Mouse (Mus musculus) megakaryocyte-erythroid progenitor cell, adult 5 weeks (primary cell): ENCODE data around the gene Fnbp4. TPM values are rescaled to one million over a fixed set of nuclear protein-coding genes. Genes with fewer than 3 reads are reported as not detected.

ENCODE experiments used
- polyA plus RNA-seq: library from polyadenylated mRNA; stranded (reverse); fragments of >175 nt; gene quantifications from 2 replicates; pipeline ENCODE4 v1.2.3, GENCODE M21; 2012

The Fnbp4 gene
- polyA plus RNA-seq, result 92.4 and 113 TPM in 2 replicates

GRCm38 (mm10) chr2:90745053-90745678 is at the start of gene Fnbp4:
Gene Fnbp4, plus strand, starts transcription at chr2:90745370.

GRCm38 (mm10) chr2:90782458-90782857 is 37.3 kb downstream of the Fnbp4 start, which contains the start of gene Agbl2:
Gene Agbl2, plus strand, starts transcription at chr2:90782727.

Other genes starting within 250 kb of the Fnbp4 start
- 1.2 and 2.0 TPM in 2 replicates for gene Ptprj, start 164.7 kb upstream of the Fnbp4 start, polyA plus RNA-seq
- 3.6 and 5.0 TPM in 2 replicates for gene Nup160, start 68.2 kb upstream of the Fnbp4 start, polyA plus RNA-seq
- not detected in 2 replicates for gene Agbl2, start 37.4 kb downstream of the Fnbp4 start, polyA plus RNA-seq
- 10.5 and 11.1 TPM in 2 replicates for gene Mtch2, start 101.8 kb downstream of the Fnbp4 start, polyA plus RNA-seq
- gene C1qtnf4, start 140.5 kb downstream of the Fnbp4 start, polyA plus RNA-seq, result 0.76 and 0.90 TPM in 2 replicates
- gene Kbtbd4, start 159.4 kb downstream of the Fnbp4 start, polyA plus RNA-seq, result 4.5 and 5.1 TPM in 2 replicates
- gene Ndufs3, start 159.5 kb downstream of the Fnbp4 start, polyA plus RNA-seq, result 86.6 and 88.4 TPM in 2 replicates
- 20.7 and 38.0 TPM in 2 replicates for gene Celf1, start 195.0 kb downstream of the Fnbp4 start, polyA plus RNA-seq